Mouse (Mus musculus): ENCODE data around the gene Mga. TPM values are rescaled to one million over a fixed set of nuclear protein-coding genes. Genes with fewer than 3 reads are reported as not detected.

The Mga gene
- total RNA-seq, 2 experiments from 2014 or later, result 44.6 to 58.2 TPM

- no peak for DNase-seq
- intact Hi-C loops (cut with DNase I), result no loop called here
These were observed 84.6 kb downstream of the Mga start for GRCm38 (mm10) chr2:119981631-119982030.

GRCm38 (mm10) chr2:119985871-119986270 lies 88.8 kb downstream of the Mga start:
- intact Hi-C loops (cut with DNase I), result no loop called here
- no peak for DNase-seq

- no peak for DNase-seq
- intact Hi-C loops (cut with DNase I), result no loop called here
These were observed 89.3 kb downstream of the Mga start for GRCm38 (mm10) chr2:119986369-119986768.

GRCm38 (mm10) chr2:119987441-119987840 lies 90.4 kb downstream of the Mga start:
- DNase-seq, result no peak
- intact Hi-C loops (cut with DNase I), result no loop called here

- intact Hi-C loops (cut with DNase I), result no loop called here
- DNase-seq, result no peak
These were observed 91.9 kb downstream of the Mga start for GRCm38 (mm10) chr2:119988952-119989351.

GRCm38 (mm10) chr2:119990881-119991280 lies 93.9 kb downstream of the Mga start:
- DNase-seq, result no peak
- intact Hi-C loops (cut with DNase I), result no loop called here

GRCm38 (mm10) chr2:119992349-119992748 lies 95.3 kb downstream of the Mga start:
- intact Hi-C loops (cut with DNase I), result no loop called here
- DNase-seq, result no peak

- intact Hi-C loops (cut with DNase I), result no loop called here
- no peak for DNase-seq
These were observed 96.5 kb downstream of the Mga start for GRCm38 (mm10) chr2:119993515-119993914.

GRCm38 (mm10) chr2:119994839-119995238 lies 97.8 kb downstream of the Mga start:
- intact Hi-C loops (cut with DNase I), result no loop called here
- no peak for DNase-seq

- intact Hi-C loops (cut with DNase I), result no loop called here
- DNase-seq, result peak in 1 of 2 experiments; percentile 29
These were observed 98.6 kb downstream of the Mga start for GRCm38 (mm10) chr2:119995391-119996281.

- intact Hi-C loops (cut with DNase I), result no loop called here
- DNase-seq, result no peak
These were observed 100.3 kb downstream of the Mga start for GRCm38 (mm10) chr2:119997354-119997753.

- intact Hi-C loops (cut with DNase I), result no loop called here
- no peak for DNase-seq
These were observed 102.7 kb downstream of the Mga start for GRCm38 (mm10) chr2:119999731-120000130.

GRCm38 (mm10) chr2:120000882-120001584 lies 104.0 kb downstream of the Mga start:
- intact Hi-C loops (cut with DNase I), result no loop called here
- DNase-seq, result no peak

GRCm38 (mm10) chr2:120001956-120002355 lies 104.9 kb downstream of the Mga start:
- DNase-seq, result no peak
- intact Hi-C loops (cut with DNase I), result no loop called here

GRCm38 (mm10) chr2:120003970-120004369 lies 106.9 kb downstream of the Mga start:
- no peak for DNase-seq
- intact Hi-C loops (cut with DNase I), result no loop called here

- DNase-seq, result no peak
- intact Hi-C loops (cut with DNase I), result no loop called here
These were observed 109.7 kb downstream of the Mga start for GRCm38 (mm10) chr2:120006696-120007095.

GRCm38 (mm10) chr2:120007680-120008210 lies 110.7 kb downstream of the Mga start:
- DNase-seq, result no peak
- intact Hi-C loops (cut with DNase I), result no loop called here

GRCm38 (mm10) chr2:120008672-120009071 lies 111.6 kb downstream of the Mga start:
- DNase-seq, result no peak
- intact Hi-C loops (cut with DNase I), result no loop called here

GRCm38 (mm10) chr2:120011462-120012200 lies 114.6 kb downstream of the Mga start:
- DNase-seq, result peak; percentile 59 to 75
- intact Hi-C loops (cut with DNase I), result loop anchor here (1.0 kb wide), 1 partner anchor 39 kb away; the partner anchor contains the start of gene Mapkbp1

GRCm38 (mm10) chr2:120012924-120013323 lies 115.9 kb downstream of the Mga start:
- intact Hi-C loops (cut with DNase I), result no loop called here
- no peak for DNase-seq

Measured in heart, postnatal 14 days (tissue).